9 mouse cellular contexts compared by ENCODE assay signal in genomic region chr1:52748260-52748659, GRCm38 (mm10). TPM values are rescaled to one million over a fixed set of nuclear protein-coding genes. Genes with fewer than 3 reads are reported as not detected.
A peak's percentile ranks its signal among the peaks of the same experiment; 100 is the strongest.
DNase-seq lines count a peak whose midpoint lies in the region; ATAC-seq lines count a peak whose summit lies in the region.
"Had no signal": no experiment of that assay in that cellular context is flagged by ENCODE, and none has a peak within 500 bp of the region (broad histone marks: within the 10 kb centered on the region; RNA-seq: fewer than 3 reads in every experiment).

No protein-coding gene starts in this region.

- 16% methylated on average over 3 of the region's 3 CpGs for WGBS in liver, embryonic 11.5 days
- WGBS in limb, embryonic 10.5 days = 33% methylated on average over 3 of the region's 3 CpGs

- peak; percentile 57 for DNase-seq in liver
- DNase-seq in liver, embryonic 11.5 days (ENCODE audit: low spot score) = no peak
- peak; percentile 70 for DNase-seq in T-cell, adult 2 months (ENCODE audit: low spot score)
- peak; percentile 84 for DNase-seq in cerebellum, postnatal 14 days
- peak; percentile 70 for DNase-seq in limb, embryonic 10.5 days (ENCODE audit: low spot score)
- DNase-seq in retina, postnatal 7 days (ENCODE audit: low read depth, low spot score) = peak; percentile 40
- DNase-seq in urinary bladder, postnatal 10 days (ENCODE audit: low spot score) = peak; percentile 24

- H3K4me3 ChIP-seq in liver, embryonic 11.5 days (ENCODE audit: low read depth, low read length) = no peak overlapping the region
- no peak overlapping the region for H3K4me3 ChIP-seq in limb, embryonic 10.5 days

- no peaks in the 10 kb centered on the region for H3K9me3 ChIP-seq in liver, embryonic 11.5 days (ENCODE audit: control insufficient read depth, low read length)
- no peaks in the 10 kb centered on the region for H3K9me3 ChIP-seq in limb, embryonic 10.5 days (replicated peaks)

- no peaks in the 10 kb centered on the region for H3K36me3 ChIP-seq in liver, embryonic 11.5 days (ENCODE audit: control insufficient read depth, insufficient read depth, low read length)
- H3K36me3 ChIP-seq in limb, embryonic 10.5 days = no peaks in the 10 kb centered on the region

- no peaks in the 10 kb centered on the region for H3K4me1 ChIP-seq in liver, embryonic 11.5 days (replicated peaks; ENCODE audit: control insufficient read depth, insufficient read depth, low read length)
- H3K4me1 ChIP-seq in limb, embryonic 10.5 days = no peaks in the 10 kb centered on the region

- H3K9ac ChIP-seq in liver, embryonic 11.5 days (ENCODE audit: low read depth, low read length) = no peak overlapping the region

- no peak overlapping the region for H3K27ac ChIP-seq in liver, embryonic 11.5 days (ENCODE audit: low read depth, low read length)
- no peak overlapping the region for H3K27ac ChIP-seq in limb, embryonic 10.5 days
- H3K27ac ChIP-seq: macrophage had no signal

- H3K27me3 ChIP-seq in liver, embryonic 11.5 days (replicated peaks; ENCODE audit: control insufficient read depth, insufficient read depth, low read length) = no peaks in the 10 kb centered on the region
- H3K27me3 ChIP-seq in limb, embryonic 10.5 days (ENCODE audit: low read depth, poor library complexity, severe bottlenecking) = no peaks in the 10 kb centered on the region

- no peak for ATAC-seq in liver, embryonic 11.5 days (replicated peaks; ENCODE audit: low FRiP score)
- peak; percentile 88 for ATAC-seq in granulocyte monocyte progenitor cell, adult 5-6 weeks (replicated peaks; ENCODE audit: poor library complexity, severe bottlenecking)

- H3K4me2 ChIP-seq in liver, embryonic 11.5 days = no peak overlapping the region

RNA-seq across cellular contexts. Expression of gene Mfsd6, which starts 21.0 kb away (rescaled TPM):
- polyA plus RNA-seq in liver, embryonic 11.5 days (2014; fragmentation: Nextera tagmentation; extraction: Ambion mirVana) = 0.73 and 0.84 TPM in 2 replicates
- 1.4 and 5.3 TPM in 2 replicates for total RNA-seq in granulocyte monocyte progenitor cell, adult 5-6 weeks (2014; fragmentation: Nextera tagmentation)
- total RNA-seq in granulocyte monocyte progenitor cell, adult 5-6 weeks (2017) = 3.6 and 3.9 TPM in 2 replicates
- 0.45 and 0.73 TPM in 2 replicates for polyA plus RNA-seq in limb, embryonic 10.5 days (2016; fragmentation: Nextera tagmentation; extraction: Ambion mirVana)
